Mouse (Mus musculus) megakaryocyte, embryonic 14.5 days (primary cell): ENCODE data around the gene Stk25. TPM values are rescaled to one million over a fixed set of nuclear protein-coding genes. Genes with fewer than 3 reads are reported as not detected.

Experiments used
- H3K27me3 ChIP-seq: replicated peaks from 2 replicates; pipeline ENCODE3; 2012; ENCODE audit warnings: inconsistent platforms
- H3K36me3 ChIP-seq: replicated peaks from 2 replicates; pipeline ENCODE3; 2012; ENCODE audit warnings: low read length, inconsistent platforms, mixed read lengths
- H3K4me1 ChIP-seq: 2 replicates; pipeline ENCODE4 v1.6.1; 2012; ENCODE audit warnings: inconsistent platforms
- H3K4me3 ChIP-seq: replicated peaks from 2 replicates; pipeline ENCODE3; 2012; ENCODE audit warnings: moderate library complexity, mild to moderate bottlenecking, inconsistent platforms
- H3K9me3 ChIP-seq: 2 replicates; pipeline ENCODE4 v1.6.1; 2012; ENCODE audit warnings: inconsistent platforms
- FLI1 ChIP-seq: IDR thresholded peaks from 2 replicates; pipeline ENCODE4 v1.6.1; 2012; ENCODE audit warnings: low read length, inconsistent platforms, mixed read lengths
- GATA1 ChIP-seq: IDR thresholded peaks from 3 replicates; pipeline ENCODE4 v1.6.1; 2012; ENCODE audit warnings: mixed read lengths, low read length, inconsistent platforms, borderline replicate concordance
- polyA plus RNA-seq: library from polyadenylated mRNA; stranded (reverse); fragments of >175 nt; gene quantifications from 2 replicates; pipeline ENCODE4 v1.2.3, GENCODE M21; 2012; ENCODE audit warnings: low replicate concordance; ENCODE audit not compliant: insufficient read depth

The Stk25 gene
- polyA plus RNA-seq, 1 experiment: 51.8 TPM

DNA sequence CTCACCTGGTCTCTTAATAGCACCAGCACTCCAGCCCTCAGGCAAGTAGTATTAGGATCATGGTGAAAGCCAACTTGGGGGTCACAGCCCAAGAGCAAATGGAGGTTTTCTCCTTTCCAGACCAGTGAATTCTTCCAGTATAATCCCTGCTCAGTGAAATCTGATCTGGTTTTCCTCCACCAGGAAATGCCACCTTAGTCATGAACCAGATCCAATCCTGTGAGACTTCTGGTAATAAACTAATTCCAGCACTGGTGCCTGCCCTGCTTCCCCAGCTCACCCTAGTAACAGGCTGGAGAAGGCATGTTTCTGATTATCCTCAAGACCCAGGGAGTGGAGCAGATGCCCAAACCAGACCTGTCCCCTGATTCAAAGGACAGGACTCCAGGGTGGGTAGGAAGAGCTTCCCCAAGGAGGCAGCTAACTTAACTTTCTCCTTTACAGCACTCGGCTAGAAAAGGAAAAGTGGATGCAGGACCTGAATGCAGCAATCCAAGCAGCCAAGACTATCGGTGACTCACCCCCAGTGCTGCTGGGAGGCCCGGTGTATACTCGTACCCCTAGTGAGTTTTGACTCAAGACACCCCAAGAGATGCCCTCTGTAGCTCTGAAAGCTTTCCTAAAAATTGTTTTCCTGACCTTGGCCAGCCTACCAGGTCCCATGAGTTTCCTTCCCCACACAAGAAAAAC is 40.3 kb downstream of the Stk25 start:
- Histone ChIP-seq H3K4me1 (peaks cover 51% of the 10 kb centered on the region), H3K9me3 (no peaks in the 10 kb centered on the region), H3K36me3 (peaks cover 52% of the 10 kb centered on the region), H3K4me3 (no peak overlapping the region), H3K27me3 (no peaks in the 10 kb centered on the region)
- TF ChIP-seq FLI1 (no peak), GATA1 (no peak)

DNA sequence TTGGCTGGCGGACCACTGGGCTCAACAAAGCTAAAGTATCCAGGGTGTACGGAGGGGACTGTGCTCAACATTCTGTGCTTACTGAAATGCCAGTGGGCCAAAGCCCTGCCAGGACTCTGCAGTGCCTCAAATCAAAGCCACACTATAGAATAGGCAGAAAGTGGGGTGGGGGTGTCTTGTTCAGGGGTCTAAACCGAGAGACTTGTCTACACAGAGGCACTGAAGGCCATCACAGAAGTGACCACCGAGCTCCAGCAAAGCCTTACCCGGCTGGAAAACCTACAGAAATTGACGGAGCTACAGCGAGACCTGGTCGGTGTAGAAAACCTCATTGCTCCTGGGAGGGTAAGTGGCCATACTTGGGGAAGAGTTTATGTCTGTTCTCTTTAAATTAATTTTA is 48.7 kb downstream of the Stk25 start:
- Histone ChIP-seq H3K4me1 (peaks cover 58% of the 10 kb centered on the region), H3K27me3 (peaks cover 2% of the 10 kb centered on the region), H3K36me3 (no peaks in the 10 kb centered on the region), H3K4me3 (no peak overlapping the region), H3K9me3 (peaks cover 5% of the 10 kb centered on the region)
- TF ChIP-seq FLI1 (no peak), GATA1 (no peak)

DNA sequence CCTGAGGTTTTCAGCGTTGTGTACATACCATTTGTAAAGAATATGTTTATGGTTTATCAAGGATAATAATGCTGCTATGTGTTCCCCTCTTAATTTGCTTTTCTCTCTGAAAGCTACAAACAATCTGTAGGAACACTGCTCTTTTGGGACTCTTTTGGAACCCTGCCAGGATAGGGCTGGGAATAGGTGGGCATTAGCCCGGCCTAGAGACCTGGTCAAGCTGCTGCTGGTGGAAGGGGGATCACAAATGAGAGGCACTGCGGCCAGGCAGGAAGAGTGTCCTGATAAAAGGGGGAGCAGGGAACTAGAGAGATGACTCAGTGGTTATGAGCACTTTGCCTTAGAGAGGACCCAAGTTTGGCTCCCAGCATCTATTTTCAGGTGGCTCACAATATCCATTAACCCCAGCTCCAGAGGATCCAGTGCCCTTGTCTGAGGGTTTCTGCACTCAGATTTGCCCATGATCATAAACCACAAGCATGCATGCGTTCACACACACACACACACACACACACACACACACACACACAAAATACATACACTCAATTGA is 49.7 kb downstream of the Stk25 start:
- peaks cover 58% of the 10 kb centered on the region for H3K4me1 ChIP-seq
- TF ChIP-seq GATA1 (no peak), FLI1 (no peak)

DNA sequence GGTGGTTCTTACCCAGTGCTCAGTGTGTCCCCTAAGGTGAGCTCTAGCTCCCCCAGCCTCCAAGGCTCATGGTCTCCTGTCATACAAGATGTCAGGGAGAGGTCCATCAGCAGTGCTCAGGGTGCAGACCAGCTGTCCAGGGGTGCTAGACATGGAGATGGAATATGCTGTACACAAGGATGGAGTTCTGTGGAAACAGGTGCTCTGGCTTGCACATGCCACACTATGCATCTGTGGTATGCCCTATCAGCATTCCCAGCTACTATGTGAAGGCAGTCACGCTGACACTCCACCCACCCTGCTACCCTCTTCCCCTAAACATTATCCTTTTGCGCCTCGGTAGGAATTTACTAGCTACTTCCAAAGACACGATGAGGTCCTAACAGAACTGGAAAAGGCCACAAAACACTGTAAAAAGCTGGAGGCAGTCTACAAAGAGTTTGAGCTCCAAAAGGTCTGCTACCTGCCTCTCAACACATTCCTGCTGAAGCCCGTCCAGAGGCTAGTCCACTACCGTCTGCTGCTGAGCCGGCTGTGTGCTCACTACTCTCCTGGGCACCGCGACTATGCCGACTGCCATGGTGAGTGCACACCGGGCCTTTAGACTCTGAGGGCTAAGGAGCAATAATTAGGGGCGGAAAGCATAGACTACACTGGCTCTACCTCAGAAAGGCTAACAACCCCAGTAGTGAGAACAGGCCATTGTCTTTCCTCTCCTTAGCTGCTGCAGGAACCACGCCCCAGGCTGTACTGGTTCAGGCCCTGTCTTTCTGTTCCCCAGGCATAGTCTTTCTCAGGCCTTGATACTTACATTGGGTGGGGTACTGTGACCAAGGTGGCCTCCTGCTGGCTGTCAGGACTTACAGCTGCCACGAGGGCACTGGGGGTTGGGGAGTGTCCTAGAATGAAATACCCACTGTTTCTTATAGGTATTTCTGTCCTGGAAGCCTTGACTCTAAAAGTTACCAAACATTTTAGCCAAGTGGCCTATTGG is 51.1 kb downstream of the Stk25 start:
- Histone ChIP-seq H3K4me3 (peak overlapping the region; percentile 7), H3K27me3 (peaks cover 5% of the 10 kb centered on the region), H3K36me3 (no peaks in the 10 kb centered on the region), H3K9me3 (peaks cover 5% of the 10 kb centered on the region), H3K4me1 (peaks cover 47% of the 10 kb centered on the region)
- TF ChIP-seq GATA1 (no peak), FLI1 (no peak)

More for the DNA sequence above, 49.7 kb downstream of the Stk25 start:
- H3K4me3 ChIP-seq: peak overlapping the region; percentile 21
- H3K9me3 ChIP-seq: peaks cover 5% of the 10 kb centered on the region
- peaks cover 4% of the 10 kb centered on the region for H3K27me3 ChIP-seq
- H3K36me3 ChIP-seq: no peaks in the 10 kb centered on the region

DNA sequence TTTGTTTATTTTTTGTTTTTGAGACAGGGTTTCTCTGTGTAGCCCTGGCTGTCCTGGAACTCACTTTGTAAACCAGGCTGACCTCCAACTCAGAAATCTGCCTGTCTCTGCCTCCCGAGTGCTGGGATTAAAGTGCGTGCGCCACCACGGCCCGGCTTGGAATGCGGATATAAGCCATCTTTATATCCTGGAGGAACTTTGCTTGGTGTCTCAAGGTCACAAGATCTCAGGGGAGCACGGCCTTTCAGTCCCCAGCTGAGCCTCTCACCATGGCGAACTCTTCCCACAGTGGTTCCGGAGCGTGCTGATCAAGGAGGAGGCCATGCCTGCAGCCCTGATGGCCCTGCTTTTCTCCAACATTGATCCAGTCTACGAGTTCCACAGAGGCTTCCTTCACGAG is 54.5 kb downstream of the Stk25 start:
- H3K4me3 ChIP-seq: no peak overlapping the region
- no peak for TF ChIP-seq GATA1
- no peak for TF ChIP-seq FLI1
- peaks cover 22% of the 10 kb centered on the region for H3K4me1 ChIP-seq
- peaks cover 5% of the 10 kb centered on the region for H3K9me3 ChIP-seq
- peaks cover 20% of the 10 kb centered on the region for H3K27me3 ChIP-seq
- H3K36me3 ChIP-seq: no peaks in the 10 kb centered on the region

DNA sequence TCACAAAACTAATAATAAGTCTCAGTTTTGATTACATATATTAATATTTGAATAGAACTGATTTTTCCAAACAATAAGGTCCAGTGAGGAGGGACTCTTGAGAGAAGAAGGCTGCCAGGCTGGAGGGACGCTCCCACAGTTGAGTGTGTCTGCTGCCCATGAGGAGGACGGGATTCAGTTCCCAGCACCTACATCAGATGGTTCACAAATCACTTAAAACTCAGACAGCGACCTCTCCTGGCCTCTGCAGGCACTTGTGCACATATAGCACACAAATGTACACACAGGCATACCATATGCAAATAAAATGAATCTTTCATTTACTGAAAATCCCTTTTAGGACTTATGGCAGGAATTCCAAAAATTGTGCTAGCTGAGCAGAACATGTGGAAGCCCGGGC is 55.5 kb downstream of the Stk25 start:
- peaks cover 14% of the 10 kb centered on the region for H3K4me1 ChIP-seq
- no peak overlapping the region for H3K4me3 ChIP-seq
- no peaks in the 10 kb centered on the region for H3K36me3 ChIP-seq
- TF ChIP-seq GATA1 (no peak), FLI1 (no peak)
- peaks cover 20% of the 10 kb centered on the region for H3K27me3 ChIP-seq
- H3K9me3 ChIP-seq: peaks cover 5% of the 10 kb centered on the region

DNA sequence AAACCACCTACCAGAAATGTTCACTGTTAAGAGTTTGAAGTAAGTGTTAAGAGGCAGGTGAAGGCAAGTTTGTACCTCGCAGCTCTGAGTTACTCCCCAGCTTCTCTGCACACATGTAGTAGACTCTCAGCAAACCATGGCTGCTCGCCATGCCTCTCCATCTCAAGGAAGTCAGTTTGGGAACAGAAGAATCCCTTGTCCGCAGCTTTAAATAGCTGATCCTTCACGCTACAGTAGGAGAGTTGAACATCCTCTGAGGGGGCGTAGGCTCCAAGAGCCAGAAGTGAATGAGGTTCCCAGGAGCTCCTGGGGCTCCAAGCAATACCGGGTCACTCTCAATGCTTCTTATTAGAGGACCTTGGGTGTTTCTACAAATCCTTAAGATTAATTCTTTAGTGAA is 62.5 kb downstream of the Stk25 start:
- TF ChIP-seq FLI1 (no peak), GATA1 (no peak)
- Histone ChIP-seq H3K27me3 (peaks cover 19% of the 10 kb centered on the region), H3K9me3 (peaks cover 25% of the 10 kb centered on the region), H3K4me3 (no peak overlapping the region), H3K4me1 (0 out of 2 replicates have a peak, but pooled peaks cover 3% of the 10 kb centered on the region), H3K36me3 (no peaks in the 10 kb centered on the region)

DNA sequence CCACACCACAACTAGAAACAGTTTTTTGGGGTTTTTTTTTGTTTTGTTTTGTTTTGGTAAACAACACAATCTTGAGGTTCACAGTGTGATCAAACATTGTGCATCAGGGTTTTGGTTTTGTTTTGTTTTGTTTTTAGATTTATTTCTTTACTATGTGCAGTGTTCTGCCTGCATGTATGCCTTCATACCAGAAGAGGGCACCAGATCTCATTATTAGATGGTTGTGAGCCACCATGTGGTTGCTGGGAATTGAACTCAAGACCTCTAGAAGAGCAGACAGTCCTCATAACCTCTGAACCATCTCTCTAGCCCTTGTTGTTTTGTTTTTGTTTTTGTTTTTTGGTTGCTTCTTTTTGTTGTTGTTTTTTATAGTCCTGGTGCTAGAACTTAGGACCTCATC is 64.5 kb downstream of the Stk25 start:
- H3K27me3 ChIP-seq: peaks cover 12% of the 10 kb centered on the region
- H3K4me3 ChIP-seq: no peak overlapping the region
- peaks cover 25% of the 10 kb centered on the region for H3K9me3 ChIP-seq
- H3K4me1 ChIP-seq: 0 out of 2 replicates have a peak, but pooled peaks cover 3% of the 10 kb centered on the region
- TF ChIP-seq FLI1: no peak
- no peak for TF ChIP-seq GATA1
- no peaks in the 10 kb centered on the region for H3K36me3 ChIP-seq

DNA sequence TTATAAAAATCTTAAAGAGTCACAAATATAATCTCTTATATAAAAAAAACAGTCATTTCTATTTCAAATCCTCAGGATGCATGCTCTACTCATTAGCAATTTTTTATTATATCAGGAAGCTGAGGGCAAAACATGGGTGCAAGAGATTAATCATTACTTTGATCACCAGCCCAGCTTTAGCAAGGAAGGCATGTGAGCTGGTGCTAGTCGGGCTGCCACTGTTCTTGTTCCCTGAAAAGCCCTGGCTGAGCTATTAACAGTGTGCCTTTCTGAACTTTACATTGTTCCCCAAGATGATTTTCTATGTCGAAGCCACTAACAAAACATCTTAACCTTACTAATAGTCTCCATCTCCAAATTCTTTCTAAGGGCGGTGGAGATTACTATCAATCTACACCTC is 70.1 kb downstream of the Stk25 start:
- Histone ChIP-seq H3K27me3 (peaks cover 11% of the 10 kb centered on the region), H3K4me3 (no peak overlapping the region), H3K9me3 (peaks cover 7% of the 10 kb centered on the region), H3K4me1 (peaks cover 4% of the 10 kb centered on the region; the same call in 1 of the 2 replicates), H3K36me3 (no peaks in the 10 kb centered on the region)
- TF ChIP-seq FLI1: no peak
- TF ChIP-seq GATA1: no peak
